8 mouse cellular contexts compared by ENCODE assay signal in genomic region chr1:74783554-74783953, GRCm38 (mm10). TPM values are rescaled to one million over a fixed set of nuclear protein-coding genes. Genes with fewer than 3 reads are reported as not detected.
DNase-seq lines count a peak whose midpoint lies in the region; ATAC-seq and TF ChIP-seq lines count a peak whose summit lies in the region.
"Had no signal": no experiment of that assay in that cellular context is flagged by ENCODE, and none has a peak within 500 bp of the region (broad histone marks: within the 10 kb centered on the region; RNA-seq: fewer than 3 reads in every experiment).

No protein-coding gene starts in this region.

- H3K9ac ChIP-seq in lung, embryonic 16.5 days (ENCODE audit: low read length) = no peak overlapping the region
- 0 out of 2 replicates have a peak overlapping the region, but pooled peaks have one; percentile 28 for H3K9ac ChIP-seq in forebrain, postnatal 0 days
- no peak overlapping the region for H3K9ac ChIP-seq in liver, embryonic 14.5 days (replicated peaks)
- H3K9ac ChIP-seq in stomach, postnatal 0 days (ENCODE audit: low read length) = no peak overlapping the region

- TF ChIP-seq CTCF in forebrain, postnatal 0 days (IDR thresholded peaks at IDR 0.05; ENCODE audit: low read depth) = no peak
- TF ChIP-seq CTCF in liver, embryonic 14.5 days (IDR thresholded peaks at IDR 0.05; ENCODE audit: low read depth) = no peak
- no peak for TF ChIP-seq CTCF in stomach, postnatal 0 days (IDR thresholded peaks at IDR 0.05; ENCODE audit: low read depth)

- no peak for TF ChIP-seq EP300 in liver, embryonic 14.5 days (IDR thresholded peaks at IDR 0.05; ENCODE audit: low read depth)
- TF ChIP-seq EP300 in stomach, postnatal 0 days (optimal IDR thresholded peaks at IDR 0.05) = no peak

- ATAC-seq in lung, embryonic 16.5 days (ENCODE audit: low read depth) = 0 out of 2 replicates have a peak, but pooled peaks have one; percentile 20
- no peak for ATAC-seq in forebrain, postnatal 0 days
- no peak for ATAC-seq in liver, embryonic 14.5 days (ENCODE audit: insufficient read depth)
- ATAC-seq in stomach, postnatal 0 days (ENCODE audit: low FRiP score, low TSS enrichment) = no peak
- no peak for ATAC-seq in erythroblast, adult 5-6 weeks (replicated peaks; ENCODE audit: low FRiP score, poor library complexity, severe bottlenecking)

- peaks cover 70% of the 10 kb centered on the region for H3K27me3 ChIP-seq in lung, embryonic 16.5 days (ENCODE audit: control insufficient read depth, insufficient read depth, low read depth, low read length)
- H3K27me3 ChIP-seq in forebrain, postnatal 0 days (ENCODE audit: insufficient read depth, low read length) = peaks cover 74% of the 10 kb centered on the region
- peaks cover 53% of the 10 kb centered on the region for H3K27me3 ChIP-seq in liver, embryonic 14.5 days (ENCODE audit: control insufficient read depth, insufficient read depth, low read length)
- peaks cover 21% of the 10 kb centered on the region for H3K27me3 ChIP-seq in stomach, postnatal 0 days (ENCODE audit: control insufficient read depth, insufficient read depth, low read length)

- peaks cover 14% of the 10 kb centered on the region for H3K4me1 ChIP-seq in lung, embryonic 16.5 days (replicated peaks; ENCODE audit: control insufficient read depth, insufficient read depth, low read length)
- H3K4me1 ChIP-seq in forebrain, postnatal 0 days (ENCODE audit: insufficient read depth) = no peaks in the 10 kb centered on the region
- H3K4me1 ChIP-seq in liver, embryonic 14.5 days (replicated peaks; ENCODE audit: control insufficient read depth in 2 of 2, insufficient read depth in 2 of 2, low read length in 1 of 2) = no peaks in the 10 kb centered on the region
- no peaks in the 10 kb centered on the region for H3K4me1 ChIP-seq in stomach, postnatal 0 days (replicated peaks; ENCODE audit: control insufficient read depth, insufficient read depth)

- H3K9me3 ChIP-seq in lung, embryonic 16.5 days (ENCODE audit: control insufficient read depth, low read length) = no peaks in the 10 kb centered on the region
- H3K9me3 ChIP-seq in forebrain, postnatal 0 days (ENCODE audit: low read length) = no peaks in the 10 kb centered on the region
- H3K9me3 ChIP-seq in liver, embryonic 14.5 days (ENCODE audit: control insufficient read depth, low read length) = no peaks in the 10 kb centered on the region
- no peaks in the 10 kb centered on the region for H3K9me3 ChIP-seq in stomach, postnatal 0 days (ENCODE audit: control insufficient read depth, low read length)

- 4% methylated on average over 13 of the region's 13 CpGs for whole genome bisulfite sequencing in lung, embryonic 16.5 days
- 8% methylated on average over 13 of the region's 13 CpGs for WGBS in forebrain, postnatal 0 days
- 3% methylated on average over 13 of the region's 13 CpGs for WGBS in liver, embryonic 14.5 days (ENCODE audit: insufficient replicate concordance)
- 11% methylated on average over 13 of the region's 13 CpGs for WGBS in stomach, postnatal 0 days

- H3K27ac ChIP-seq in lung, embryonic 16.5 days (ENCODE audit: low read length) = no peak overlapping the region
- no peak overlapping the region for H3K27ac ChIP-seq in forebrain, postnatal 0 days (ENCODE audit: low read depth, low read length)
- no peak overlapping the region for H3K27ac ChIP-seq in liver, embryonic 14.5 days
- H3K27ac ChIP-seq in stomach, postnatal 0 days (replicated peaks) = no peak overlapping the region

- DNase-seq in lung, adult 18-20 months = no peak
- no peak for DNase-seq in forebrain, postnatal 0 days
- DNase-seq in liver, embryonic 14.5 days (ENCODE audit: low read depth in 3 of 3, low spot score in 3 of 3) = no peak
- DNase-seq in stomach, postnatal 0 days (ENCODE audit: low spot score) = no peak
- no peak for DNase-seq in layer of hippocampus, postnatal 36 days

- H3K4me2 ChIP-seq in lung, embryonic 16.5 days (ENCODE audit: low read depth, low read length) = peak overlapping the region; percentile 78
- H3K4me2 ChIP-seq in forebrain, postnatal 0 days (ENCODE audit: low read depth) = peak overlapping the region; percentile 56
- peak overlapping the region; percentile 43; the same call in 1 of the 2 replicates for H3K4me2 ChIP-seq in liver, embryonic 14.5 days (ENCODE audit: low read depth)
- H3K4me2 ChIP-seq in stomach, postnatal 0 days (replicated peaks; ENCODE audit: low read depth) = peak overlapping the region; percentile 72

- H3K4me3 ChIP-seq in lung, embryonic 16.5 days (ENCODE audit: low read length) = peak overlapping the region; percentile 47
- peak overlapping the region; percentile 42 for H3K4me3 ChIP-seq in forebrain, postnatal 0 days (ENCODE audit: low read depth, low read length)
- no peak overlapping the region; a peak in 1 of 4 replicates for H3K4me3 ChIP-seq in liver, embryonic 14.5 days (ENCODE audit: insufficient read depth in 1 of 2, low read depth in 2 of 2, low read length in 2 of 2)
- peak overlapping the region; percentile 43 for H3K4me3 ChIP-seq in stomach, postnatal 0 days (ENCODE audit: low read depth, low read length)

- no peaks in the 10 kb centered on the region for H3K36me3 ChIP-seq in lung, embryonic 16.5 days (ENCODE audit: control insufficient read depth, insufficient read depth, low read length)
- H3K36me3 ChIP-seq in forebrain, postnatal 0 days (ENCODE audit: insufficient read depth) = no peaks in the 10 kb centered on the region
- H3K36me3 ChIP-seq in liver, embryonic 14.5 days (replicated peaks; ENCODE audit: control insufficient read depth, insufficient read depth, low read depth) = no peaks in the 10 kb centered on the region
- H3K36me3 ChIP-seq in stomach, postnatal 0 days (ENCODE audit: control insufficient read depth, insufficient read depth, low read length) = no peaks in the 10 kb centered on the region

RNA-seq across cellular contexts. Expression of gene Wnt10a, which starts 7.8 kb away (rescaled TPM):
- 0.10 and 0.11 TPM in 2 replicates for polyA plus RNA-seq in lung, embryonic 16.5 days (2015; fragmentation: Nextera tagmentation; extraction: Ambion mirVana)
- 0.15 and 0.19 TPM in 2 replicates for total RNA-seq in forebrain, postnatal 0 days (2014; rRNA removed)
- polyA plus RNA-seq in forebrain, postnatal 0 days (2015; fragmentation: Nextera tagmentation; extraction: Ambion mirVana) = 0.21 and 0.23 TPM in 2 replicates
- not detected in 2 replicates for polyA plus RNA-seq in liver, embryonic 14.5 days (2012; rRNA removed)
- not detected in 2 replicates for polyA plus RNA-seq in liver, embryonic 14.5 days (2014; fragmentation: Nextera tagmentation; extraction: Ambion mirVana)
- 8.7 and 10.6 TPM in 2 replicates for polyA plus RNA-seq in stomach, postnatal 0 days (2015; fragmentation: Nextera tagmentation; extraction: Ambion mirVana)
- total RNA-seq in erythroblast, adult 5-6 weeks (2015; ENCODE audit: low replicate concordance) = not detected in 2 replicates
- not detected in 2 replicates for total RNA-seq in erythroblast, adult 5-6 weeks (2017; ENCODE audit: low replicate concordance)
- 1 to 10 TPM; 1.8 to 2.6 TPM for total RNA-seq in layer of hippocampus, postnatal 36 days (2021)
- total RNA-seq: common myeloid progenitor, adult 5-6 weeks had no signal

RNA-seq across cellular contexts. Expression of gene Wnt6, which starts 11.9 kb away (rescaled TPM):
- 0.29 and 0.68 TPM in 2 replicates for polyA plus RNA-seq in lung, embryonic 16.5 days (2015; fragmentation: Nextera tagmentation; extraction: Ambion mirVana)
- 6.1 and 7.2 TPM in 2 replicates for total RNA-seq in forebrain, postnatal 0 days (2014; rRNA removed)
- polyA plus RNA-seq in forebrain, postnatal 0 days (2015; fragmentation: Nextera tagmentation; extraction: Ambion mirVana) = 3.8 and 4.6 TPM in 2 replicates
- 0.04 and 0.10 TPM in 2 replicates for polyA plus RNA-seq in liver, embryonic 14.5 days (2012; rRNA removed)
- polyA plus RNA-seq in liver, embryonic 14.5 days (2014; fragmentation: Nextera tagmentation; extraction: Ambion mirVana) = 0.06 TPM in 1 of 2 replicates, not detected in the other
- 3.6 and 4.8 TPM in 2 replicates for polyA plus RNA-seq in stomach, postnatal 0 days (2015; fragmentation: Nextera tagmentation; extraction: Ambion mirVana)
- not detected in 2 replicates for total RNA-seq in erythroblast, adult 5-6 weeks (2015; ENCODE audit: low replicate concordance)
- not detected in 2 replicates for total RNA-seq in erythroblast, adult 5-6 weeks (2017; ENCODE audit: low replicate concordance)
- under 1 TPM; 0.30 to 0.81 TPM for total RNA-seq in layer of hippocampus, postnatal 36 days (2021)
- total RNA-seq: common myeloid progenitor, adult 5-6 weeks had no signal

RNA-seq across cellular contexts. Expression of gene Prkag3, which starts 34.5 kb away (rescaled TPM):
- 0.67 and 1.7 TPM in 2 replicates for polyA plus RNA-seq in lung, embryonic 16.5 days (2015; fragmentation: Nextera tagmentation; extraction: Ambion mirVana)
- 0.23 TPM in 1 of 2 replicates, not detected in the other for total RNA-seq in forebrain, postnatal 0 days (2014; rRNA removed)
- polyA plus RNA-seq in forebrain, postnatal 0 days (2015; fragmentation: Nextera tagmentation; extraction: Ambion mirVana) = not detected in 2 replicates
- not detected in 2 replicates for polyA plus RNA-seq in liver, embryonic 14.5 days (2012; rRNA removed)
- not detected in 2 replicates for polyA plus RNA-seq in liver, embryonic 14.5 days (2014; fragmentation: Nextera tagmentation; extraction: Ambion mirVana)
- polyA plus RNA-seq in stomach, postnatal 0 days (2015; fragmentation: Nextera tagmentation; extraction: Ambion mirVana) = 0.25 and 0.29 TPM in 2 replicates
- total RNA-seq in erythroblast, adult 5-6 weeks (2015; ENCODE audit: low replicate concordance) = not detected in 2 replicates
- total RNA-seq in erythroblast, adult 5-6 weeks (2017; ENCODE audit: low replicate concordance) = 0.14 TPM in 1 of 2 replicates, not detected in the other
- not detected for total RNA-seq in layer of hippocampus, postnatal 36 days (2021)
- total RNA-seq: common myeloid progenitor, adult 5-6 weeks had no signal

Comparison
In these comparisons a context has a peak if more than half of its experiments do, and no peak if none do; other contexts are left out.
1. H3K4me3 ChIP-seq: peak in lung, embryonic 16.5 days (single experiment), forebrain, postnatal 0 days (single experiment) and stomach, postnatal 0 days (single experiment); none in liver, embryonic 14.5 days (0 of 2).
2. Peak in every context shown above with its lines, with median percentiles within 50 percentile points of each other: H3K4me2 ChIP-seq.